Mouse (Mus musculus) megakaryocyte, embryonic 14.5 days (primary cell): Measurements from ENCODE around the gene Tlk1. TPM values are rescaled to one million over a fixed set of nuclear protein-coding genes. Genes with fewer than 3 reads are reported as not detected.
A peak's percentile ranks its signal among the peaks of the same experiment; 100 is the strongest.

Experiments used
- H3K27me3 ChIP-seq: replicated peaks from 2 replicates; pipeline ENCODE3; 2012; ENCODE audit warnings: inconsistent platforms
- H3K36me3 ChIP-seq: replicated peaks from 2 replicates; pipeline ENCODE3; 2012; ENCODE audit warnings: low read length, inconsistent platforms, mixed read lengths
- H3K4me1 ChIP-seq: 2 replicates; pipeline ENCODE4 v1.6.1; 2012; ENCODE audit warnings: inconsistent platforms
- H3K4me3 ChIP-seq: replicated peaks from 2 replicates; pipeline ENCODE3; 2012; ENCODE audit warnings: moderate library complexity, mild to moderate bottlenecking, inconsistent platforms
- H3K9me3 ChIP-seq: 2 replicates; pipeline ENCODE4 v1.6.1; 2012; ENCODE audit warnings: inconsistent platforms
- FLI1 ChIP-seq: IDR thresholded peaks from 2 replicates; pipeline ENCODE4 v1.6.1; 2012; ENCODE audit warnings: low read length, inconsistent platforms, mixed read lengths
- GATA1 ChIP-seq: IDR thresholded peaks from 3 replicates; pipeline ENCODE4 v1.6.1; 2012; ENCODE audit warnings: mixed read lengths, low read length, inconsistent platforms, borderline replicate concordance
- polyA plus RNA-seq: library from polyadenylated mRNA; stranded (reverse); fragments of >175 nt; gene quantifications from 2 replicates; pipeline ENCODE4 v1.2.3, GENCODE M21; 2012; ENCODE audit warnings: low replicate concordance; ENCODE audit not compliant: insufficient read depth

Tlk1 gene
- polyA plus RNA-seq, 1 experiment: 15.7 TPM

DNA sequence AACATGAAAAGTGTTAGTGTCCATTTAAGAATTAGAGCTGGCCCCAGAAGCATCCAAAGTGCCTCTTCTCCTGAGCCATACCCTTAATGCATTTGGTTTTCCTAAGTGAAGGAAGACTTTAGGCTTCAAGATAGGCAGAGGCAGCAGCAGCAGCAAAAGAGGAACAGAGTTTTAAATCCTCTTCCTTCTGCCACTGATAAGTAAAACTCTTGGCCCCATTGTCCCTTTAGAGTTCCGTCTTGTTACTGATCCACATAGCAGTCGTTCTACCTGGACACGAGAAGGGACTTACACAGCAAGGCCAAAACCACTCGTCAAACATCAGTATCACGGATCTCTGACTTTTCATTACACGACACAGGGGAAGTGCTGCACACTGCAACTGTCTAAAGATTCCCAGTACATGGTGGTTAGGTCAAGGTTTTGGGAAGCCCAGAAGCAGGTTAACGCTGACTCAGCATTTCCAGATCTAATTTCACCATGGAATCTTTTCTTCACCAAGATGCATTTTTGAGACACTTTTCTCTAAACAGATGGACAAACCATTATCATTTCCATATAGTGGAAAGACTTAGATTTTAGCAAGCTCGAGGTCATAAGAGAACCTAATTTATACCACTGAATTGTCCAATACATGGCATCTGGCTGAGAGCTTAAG is 28.8 kb upstream of the Tlk1 start:
- Histone ChIP-seq H3K27me3 (no peaks in the 10 kb centered on the region), H3K4me3 (peak overlapping the region; percentile 75), H3K9me3 (no peaks in the 10 kb centered on the region), H3K4me1 (peaks cover 47% of the 10 kb centered on the region), H3K36me3 (no peaks in the 10 kb centered on the region)
- no peak for TF ChIP-seq FLI1

DNA sequence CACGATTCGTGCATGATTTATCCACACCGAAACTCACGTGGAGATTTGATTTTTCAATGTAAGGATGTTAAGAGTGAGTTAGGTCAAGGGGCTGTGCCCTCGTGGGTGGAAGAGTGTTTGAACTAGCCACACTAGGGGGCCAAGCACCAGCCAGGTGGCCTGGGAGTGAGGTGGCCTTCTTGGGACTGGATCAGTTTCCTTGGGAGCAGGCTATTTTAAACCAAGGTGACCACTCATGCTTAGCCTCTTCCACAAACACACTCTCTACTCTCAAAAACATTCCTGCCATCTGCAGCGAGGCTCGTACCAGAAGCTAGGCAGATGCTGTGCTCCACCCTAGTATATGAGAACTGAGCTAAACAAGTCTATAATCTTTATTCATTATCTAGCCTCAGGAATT is 27.8 kb upstream of the Tlk1 start:
- TF ChIP-seq FLI1: no peak
- H3K4me1 ChIP-seq: peaks cover 53% of the 10 kb centered on the region

DNA sequence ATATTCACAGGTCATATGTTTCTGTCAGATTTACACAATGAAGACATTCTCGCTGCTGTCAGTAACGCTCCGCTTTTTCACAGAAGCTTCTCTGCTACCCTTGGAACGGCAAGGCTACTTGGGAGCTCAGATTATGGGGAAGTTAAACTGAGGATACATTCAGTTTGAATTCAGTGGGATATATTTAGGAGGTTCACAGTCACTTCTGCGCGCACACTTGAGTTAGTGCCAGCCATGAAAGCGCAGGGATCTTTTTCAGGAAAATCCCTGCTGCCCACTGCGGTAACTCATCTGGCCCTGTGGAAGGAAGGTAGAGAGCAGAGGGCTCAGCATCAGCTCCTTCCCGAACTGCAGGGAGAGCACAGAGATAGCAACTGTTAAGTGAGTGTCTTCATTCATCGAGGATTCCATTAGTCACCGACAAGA is 27.3 kb upstream of the Tlk1 start:
- TF ChIP-seq GATA1 (no peak), FLI1 (no peak)
- Histone ChIP-seq H3K4me1 (peaks cover 53% of the 10 kb centered on the region), H3K9me3 (no peaks in the 10 kb centered on the region), H3K36me3 (no peaks in the 10 kb centered on the region), H3K27me3 (no peaks in the 10 kb centered on the region), H3K4me3 (no peak overlapping the region)

More for the DNA sequence above, 27.8 kb upstream of the Tlk1 start:
- H3K4me3 ChIP-seq: no peak overlapping the region
- no peaks in the 10 kb centered on the region for H3K36me3 ChIP-seq
- H3K27me3 ChIP-seq: no peaks in the 10 kb centered on the region
- H3K9me3 ChIP-seq: no peaks in the 10 kb centered on the region

DNA sequence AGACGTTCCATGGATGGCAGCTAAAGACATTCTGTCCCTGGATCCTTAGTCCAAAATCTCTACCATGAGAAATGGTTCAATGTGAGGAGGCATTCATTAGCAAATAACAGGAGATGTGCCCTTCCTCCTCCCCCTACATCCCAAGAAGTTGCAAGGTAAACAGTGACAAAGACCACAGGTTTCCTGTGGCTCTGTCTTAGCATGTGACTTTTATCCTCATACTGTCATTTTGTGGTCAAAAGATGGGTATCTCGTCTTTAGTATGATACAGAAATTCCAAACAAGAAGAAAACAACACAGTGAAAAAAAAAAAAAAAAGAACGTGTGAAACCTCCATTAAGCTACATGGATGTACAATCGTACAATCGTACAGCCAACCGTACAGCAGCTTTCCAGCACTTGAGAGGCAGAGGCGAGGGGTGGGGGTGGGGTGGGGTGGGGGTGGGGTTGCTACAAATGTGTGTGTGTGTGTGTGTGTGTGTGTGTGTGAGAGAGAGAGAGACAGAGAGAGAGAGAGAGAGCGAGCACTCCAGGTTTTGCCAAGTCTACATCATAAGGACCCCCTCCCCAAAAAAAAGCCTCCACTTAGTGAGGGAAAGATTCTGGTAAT is 26.8 kb upstream of the Tlk1 start:
- H3K4me3 ChIP-seq: no peak overlapping the region
- no peaks in the 10 kb centered on the region for H3K9me3 ChIP-seq
- no peaks in the 10 kb centered on the region for H3K27me3 ChIP-seq
- no peaks in the 10 kb centered on the region for H3K36me3 ChIP-seq
- H3K4me1 ChIP-seq: peaks cover 49% of the 10 kb centered on the region
- TF ChIP-seq GATA1 (no peak), FLI1 (no peak)

DNA sequence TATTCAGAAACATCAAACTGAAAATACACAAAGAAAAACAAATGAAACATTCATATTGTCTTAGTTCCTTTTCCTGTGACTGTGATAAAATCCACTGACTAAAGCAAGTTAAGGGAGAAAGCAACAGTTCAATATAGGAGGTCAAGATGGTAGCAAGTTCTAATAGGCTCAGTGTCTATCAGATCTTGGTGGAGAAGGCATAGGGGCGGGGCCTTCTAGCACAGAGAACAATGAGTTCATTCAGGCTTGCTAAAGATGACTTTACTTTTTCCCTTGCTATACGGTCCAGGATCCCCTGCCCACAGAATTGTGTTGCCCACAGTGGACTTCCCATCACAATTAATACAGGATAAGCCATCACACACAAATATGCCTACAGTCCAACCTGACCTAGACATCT is 20.3 kb upstream of the Tlk1 start:
- H3K27me3 ChIP-seq: peaks cover 4% of the 10 kb centered on the region
- H3K36me3 ChIP-seq: no peaks in the 10 kb centered on the region
- H3K9me3 ChIP-seq: no peaks in the 10 kb centered on the region
- no peak for TF ChIP-seq FLI1
- TF ChIP-seq GATA1: no peak
- no peak overlapping the region for H3K4me3 ChIP-seq
- H3K4me1 ChIP-seq: peaks cover 28% of the 10 kb centered on the region

DNA sequence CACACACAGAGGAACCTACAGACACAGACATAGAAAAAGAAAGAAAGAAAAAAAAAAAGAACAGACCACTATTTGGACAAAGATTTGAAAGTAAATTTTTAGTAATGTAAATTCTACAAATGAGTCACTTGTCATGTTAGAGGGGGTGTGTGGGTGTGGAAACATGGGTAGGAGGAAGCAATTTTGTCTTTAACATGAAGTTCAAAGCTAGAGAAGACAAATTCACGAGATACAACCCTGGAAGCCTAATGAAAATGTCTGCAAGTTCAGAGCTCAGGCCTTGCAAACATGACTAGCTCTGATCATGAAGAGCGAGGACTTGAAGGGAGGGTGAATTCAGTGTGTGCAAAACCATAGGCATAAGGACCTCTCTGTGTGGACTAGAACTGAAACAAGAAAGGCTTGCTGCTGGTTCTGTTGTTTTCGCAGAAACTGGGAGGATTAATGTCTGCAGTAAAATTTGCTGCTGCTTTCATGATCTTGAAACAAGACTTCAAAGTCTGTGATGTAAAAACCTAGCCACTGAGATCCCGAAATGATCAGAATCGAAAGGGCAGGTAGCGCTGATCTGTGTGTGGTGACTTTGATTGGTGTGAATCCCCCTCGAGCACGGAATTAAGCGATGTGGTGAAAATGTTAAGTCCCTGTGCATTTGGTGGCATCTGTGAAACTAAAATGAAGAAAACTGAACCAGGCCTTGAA is 19.3 kb upstream of the Tlk1 start:
- H3K4me3 ChIP-seq: no peak overlapping the region
- peaks cover 4% of the 10 kb centered on the region for H3K27me3 ChIP-seq
- no peaks in the 10 kb centered on the region for H3K36me3 ChIP-seq
- H3K9me3 ChIP-seq: no peaks in the 10 kb centered on the region
- TF ChIP-seq GATA1: no peak
- no peak for TF ChIP-seq FLI1
- peaks cover 27% of the 10 kb centered on the region for H3K4me1 ChIP-seq

DNA sequence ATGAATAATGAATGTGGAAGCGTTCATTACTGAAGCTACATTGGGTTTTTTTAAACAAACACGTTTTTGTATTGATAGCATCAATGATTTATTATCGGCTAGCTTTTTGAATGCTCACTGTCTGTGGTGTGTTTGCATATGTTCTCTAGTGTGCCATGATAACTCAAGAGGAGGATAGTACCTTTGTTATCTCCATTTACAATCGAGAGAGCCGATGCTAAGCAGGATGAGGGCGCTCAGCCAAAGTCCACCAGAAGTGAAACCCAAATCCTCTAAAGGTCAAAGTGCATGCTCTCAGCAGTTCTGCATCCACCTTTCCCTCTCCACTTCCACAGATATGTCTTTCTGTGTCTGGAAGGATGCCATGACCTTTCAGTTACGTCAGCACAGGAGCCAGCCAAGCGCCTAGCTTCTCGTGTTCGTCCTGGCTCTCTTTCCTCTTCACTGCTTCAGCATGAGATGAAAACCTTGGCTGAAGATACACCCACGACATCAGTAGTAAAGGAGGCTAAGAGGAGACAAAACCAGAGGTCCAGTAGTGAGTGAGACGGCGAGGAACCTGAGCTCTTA is 16.6 kb upstream of the Tlk1 start:
- no peak for TF ChIP-seq FLI1
- TF ChIP-seq GATA1: no peak

DNA sequence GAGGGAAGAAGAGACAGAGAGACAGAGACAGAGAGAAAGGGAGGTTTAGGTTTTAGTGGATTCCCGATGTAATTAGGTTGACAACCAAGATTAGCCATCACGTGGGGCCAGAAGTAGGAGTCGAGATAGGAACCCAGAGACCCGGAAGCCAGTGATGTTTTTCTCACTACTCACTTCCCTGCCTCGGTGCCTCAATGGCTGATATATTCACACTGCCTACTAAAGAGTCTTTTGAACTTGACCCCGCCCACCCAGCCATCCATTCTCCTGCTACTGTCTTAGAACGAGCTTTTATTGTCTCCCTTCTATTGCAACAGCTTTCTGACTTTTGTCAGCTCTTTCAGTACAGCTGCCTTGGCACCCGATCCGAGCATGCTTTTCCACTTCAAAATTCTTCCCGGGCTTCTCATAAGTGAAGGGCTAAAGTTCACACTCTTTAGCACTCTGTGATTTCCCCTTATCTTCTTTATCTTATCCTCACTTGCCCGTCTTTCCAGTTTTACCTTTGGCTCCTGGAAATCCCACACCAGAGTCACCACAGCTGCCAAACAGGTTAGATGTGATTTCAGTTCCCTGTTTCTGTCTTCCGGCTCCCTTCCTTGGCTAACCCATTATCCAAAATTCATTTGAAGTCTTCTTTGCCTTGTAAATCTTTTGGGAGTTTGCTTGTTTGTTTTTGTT is 13.1 kb upstream of the Tlk1 start:
- Histone ChIP-seq H3K9me3 (no peaks in the 10 kb centered on the region), H3K36me3 (no peaks in the 10 kb centered on the region), H3K4me1 (peaks cover 43% of the 10 kb centered on the region), H3K27me3 (peaks cover 4% of the 10 kb centered on the region), H3K4me3 (peak overlapping the region; percentile 30)
- TF ChIP-seq FLI1 (no peak), GATA1 (no peak)

More for the DNA sequence above, 16.6 kb upstream of the Tlk1 start:
- Histone ChIP-seq H3K4me1 (peaks cover 36% of the 10 kb centered on the region), H3K27me3 (peaks cover 4% of the 10 kb centered on the region), H3K36me3 (no peaks in the 10 kb centered on the region), H3K9me3 (no peaks in the 10 kb centered on the region), H3K4me3 (no peak overlapping the region)

DNA sequence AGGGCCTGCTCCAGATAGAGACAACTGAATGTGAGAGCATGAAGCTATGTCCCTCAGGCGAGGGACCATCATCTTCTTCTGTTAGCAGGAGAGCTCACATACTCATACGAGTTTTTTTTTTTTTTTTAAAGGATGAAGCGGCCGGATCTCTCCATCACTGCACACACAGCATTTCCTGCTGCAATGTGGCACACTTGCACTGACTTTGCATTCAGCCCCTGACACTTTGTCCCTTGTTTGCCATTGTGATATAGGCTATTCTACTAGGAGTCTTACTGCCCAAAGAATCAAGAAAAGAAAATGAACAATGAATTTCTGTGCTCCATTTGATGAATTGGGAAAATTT is 10.8 kb upstream of the Tlk1 start:
- H3K4me3 ChIP-seq: peak overlapping the region; percentile 69
- peaks cover 61% of the 10 kb centered on the region for H3K4me1 ChIP-seq
- H3K27me3 ChIP-seq: no peaks in the 10 kb centered on the region
- no peaks in the 10 kb centered on the region for H3K9me3 ChIP-seq
- TF ChIP-seq GATA1 (no peak), FLI1 (no peak)
- no peaks in the 10 kb centered on the region for H3K36me3 ChIP-seq
